Mouse (Mus musculus) G1E (cell line): Measurements from ENCODE around the gene Vnn1.

ENCODE experiments used
- CTCF ChIP-seq: IDR thresholded peaks from 2 replicates; pipeline ENCODE4 v1.5.1; 2012; ENCODE audit warnings: low read depth, low read length, inconsistent platforms, mixed read lengths
- TAL1 ChIP-seq: conservative IDR thresholded peaks from 2 replicates; pipeline ENCODE4 v1.6.1; 2012; ENCODE audit warnings: low read depth, low read length, inconsistent platforms, mixed read lengths

DNA sequence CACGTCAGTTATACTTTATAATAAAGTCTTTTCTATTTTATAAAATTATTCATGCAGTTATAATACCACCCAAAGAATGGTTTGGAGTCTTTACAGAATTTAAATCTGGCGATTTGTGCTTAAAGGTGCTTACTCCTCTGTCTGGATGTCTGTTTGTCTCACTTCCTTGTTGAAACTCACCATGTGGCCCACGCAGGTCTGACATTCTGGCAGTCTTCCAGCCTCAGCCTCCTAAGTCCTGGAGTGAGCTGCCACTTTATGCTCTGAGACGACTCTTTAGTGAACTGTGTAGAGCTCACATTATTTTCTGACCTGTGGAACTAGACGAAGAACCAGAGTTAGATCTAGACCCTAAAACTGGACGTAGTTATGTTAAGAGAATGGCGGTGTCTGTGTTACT is 53.5 kb downstream of the Vnn1 start:
- no peak for TF ChIP-seq CTCF
- TF ChIP-seq TAL1, result no peak
